Mouse (Mus musculus): ENCODE measurements around the gene Cda.

DNA sequence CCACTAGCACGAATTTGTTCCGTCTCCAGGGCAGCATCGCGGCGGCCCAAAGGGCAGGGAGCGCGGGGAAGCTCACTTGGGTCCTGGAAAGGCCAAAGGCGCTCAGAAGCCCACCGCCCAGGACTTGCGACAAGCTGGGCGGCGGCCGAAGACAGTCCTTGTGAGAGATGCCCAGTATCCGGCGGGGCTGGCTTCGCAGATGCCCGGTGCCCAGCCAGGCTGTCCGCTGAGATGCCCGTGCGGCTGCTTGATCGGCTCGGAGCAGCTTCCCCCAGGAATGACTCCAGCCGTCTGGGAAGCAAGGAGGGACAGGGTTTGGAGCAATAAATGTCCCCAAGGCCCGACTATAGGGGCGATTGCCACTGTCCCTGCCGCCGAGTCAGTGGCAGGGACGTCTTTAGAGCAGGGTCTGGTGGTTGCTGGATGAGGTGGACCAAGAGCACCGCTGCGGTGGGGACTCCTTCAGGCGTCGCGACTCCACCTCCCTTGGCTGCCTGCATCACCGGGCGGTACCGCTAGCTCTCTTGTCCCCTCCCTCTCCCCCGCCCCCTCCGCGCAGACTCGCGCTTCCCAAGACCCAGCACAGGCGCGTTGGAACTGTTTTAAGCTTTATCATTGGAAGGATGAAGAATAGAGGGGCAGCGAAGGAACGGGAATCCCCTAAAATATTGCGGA, 28.3 kb upstream of the Cda start, which contains the start of gene Fam43b:
- TF ChIP-seq CTCF (IDR thresholded peaks at IDR 0.05; ENCODE audit: low read depth, low read length) (no peak), POLR2A (IDR thresholded peaks at IDR 0.05; ENCODE audit: borderline replicate concordance, low read depth, low read length) (no peak)
